Mouse (Mus musculus): Measurements from ENCODE around the gene Kdelr1. TPM values are rescaled to one million over a fixed set of nuclear protein-coding genes. Genes with fewer than 3 reads are reported as not detected.

The Kdelr1 gene
- polyA plus RNA-seq, 1 experiment from 2014 or later, result 150 TPM

- Histone ChIP-seq H3K4me3 (ENCODE audit: low read depth, low read length) (peak overlapping the region; percentile 60), H3K9me3 (ENCODE audit: control insufficient read depth, low read depth, low read length) (no peaks in the 10 kb centered on the region), H3K4me1 (ENCODE audit: control insufficient read depth, insufficient read depth, low read length) (peaks cover 32% of the 10 kb centered on the region; the same call in 1 of the 2 replicates), H3K4me2 (replicated peaks; ENCODE audit: low read depth, low read length) (peak overlapping the region; percentile 69), H3K36me3 (ENCODE audit: control insufficient read depth, insufficient read depth, low read length) (no peaks in the 10 kb centered on the region), H3K9ac (replicated peaks; ENCODE audit: low read depth, low read length) (peak overlapping the region; percentile 84), H3K27ac (ENCODE audit: low read length) (peak overlapping the region; percentile 44; the same call in 1 of the 2 replicates), H3K27me3 (ENCODE audit: control insufficient read depth, insufficient read depth, low read length) (0 out of 2 replicates have a peak, but pooled peaks cover 11% of the 10 kb centered on the region)
- peak; percentile 78 for ATAC-seq (ENCODE audit: insufficient number of reproducible peaks, insufficient read depth, low FRiP score, low read depth)
- WGBS, result under 1% methylated on average over 117 of the region's 117 CpGs
Observed at GRCm38 (mm10) chr7:45865925-45866910, 6.4 kb upstream of the Kdelr1 start.

- no peaks in the 10 kb centered on the region for H3K9me3 ChIP-seq (ENCODE audit: control insufficient read depth, low read depth, low read length)
- no peak overlapping the region for H3K4me2 ChIP-seq (replicated peaks; ENCODE audit: low read depth, low read length)
- no peak overlapping the region for H3K4me3 ChIP-seq (ENCODE audit: low read depth, low read length)
- no peak overlapping the region for H3K9ac ChIP-seq (replicated peaks; ENCODE audit: low read depth, low read length)
- H3K4me1 ChIP-seq (ENCODE audit: control insufficient read depth, insufficient read depth, low read length), result peaks cover 32% of the 10 kb centered on the region; the same call in 1 of the 2 replicates
- WGBS, result 28% methylated on average over 2 of the region's 2 CpGs
- ATAC-seq (ENCODE audit: insufficient number of reproducible peaks, insufficient read depth, low FRiP score, low read depth), result no peak
- H3K27me3 ChIP-seq (ENCODE audit: control insufficient read depth, insufficient read depth, low read length), result 0 out of 2 replicates have a peak, but pooled peaks cover 12% of the 10 kb centered on the region
- no peak overlapping the region for H3K27ac ChIP-seq (ENCODE audit: low read length)
- no peaks in the 10 kb centered on the region for H3K36me3 ChIP-seq (ENCODE audit: control insufficient read depth, insufficient read depth, low read length)
Observed at GRCm38 (mm10) chr7:45867871-45868270, 4.7 kb upstream of the Kdelr1 start.

- Histone ChIP-seq H3K36me3 (ENCODE audit: control insufficient read depth, insufficient read depth, low read length) (no peaks in the 10 kb centered on the region), H3K9me3 (ENCODE audit: control insufficient read depth, low read depth, low read length) (no peaks in the 10 kb centered on the region), H3K4me1 (ENCODE audit: control insufficient read depth, insufficient read depth, low read length) (peaks cover 39% of the 10 kb centered on the region; the same call in 1 of the 2 replicates), H3K4me2 (replicated peaks; ENCODE audit: low read depth, low read length) (peak overlapping the region; percentile 43), H3K27me3 (ENCODE audit: control insufficient read depth, insufficient read depth, low read length) (0 out of 2 replicates have a peak, but pooled peaks cover 12% of the 10 kb centered on the region), H3K27ac (ENCODE audit: low read length) (no peak overlapping the region), H3K4me3 (ENCODE audit: low read depth, low read length) (no peak overlapping the region), H3K9ac (replicated peaks; ENCODE audit: low read depth, low read length) (0 out of 2 replicates have a peak overlapping the region, but pooled peaks have one; percentile 14)
- ATAC-seq (ENCODE audit: insufficient number of reproducible peaks, insufficient read depth, low FRiP score, low read depth), result no peak
- 21% methylated on average over 8 of the region's 8 CpGs for WGBS
Observed at GRCm38 (mm10) chr7:45869107-45869670, 3.4 kb upstream of the Kdelr1 start.

GRCm38 (mm10) chr7:45869787-45870186, 2.8 kb upstream of the Kdelr1 start:
- no peak overlapping the region for H3K27ac ChIP-seq (ENCODE audit: low read length)
- H3K4me1 ChIP-seq (ENCODE audit: control insufficient read depth, insufficient read depth, low read length), result peaks cover 45% of the 10 kb centered on the region; the same call in 1 of the 2 replicates
- ATAC-seq (ENCODE audit: insufficient number of reproducible peaks, insufficient read depth, low FRiP score, low read depth), result no peak
- peak overlapping the region; percentile 14; the same call in 1 of the 2 replicates for H3K9ac ChIP-seq (replicated peaks; ENCODE audit: low read depth, low read length)
- peak overlapping the region; percentile 9; the same call in 1 of the 2 replicates for H3K4me3 ChIP-seq (ENCODE audit: low read depth, low read length)
- H3K36me3 ChIP-seq (ENCODE audit: control insufficient read depth, insufficient read depth, low read length), result peaks cover 4% of the 10 kb centered on the region
- 4% methylated on average over 14 of the region's 14 CpGs for WGBS
- 0 out of 2 replicates have a peak, but pooled peaks cover 12% of the 10 kb centered on the region for H3K27me3 ChIP-seq (ENCODE audit: control insufficient read depth, insufficient read depth, low read length)
- H3K9me3 ChIP-seq (ENCODE audit: control insufficient read depth, low read depth, low read length), result no peaks in the 10 kb centered on the region
- H3K4me2 ChIP-seq (replicated peaks; ENCODE audit: low read depth, low read length), result peak overlapping the region; percentile 43

GRCm38 (mm10) chr7:45870282-45871058, 2.1 kb upstream of the Kdelr1 start:
- peak overlapping the region; percentile 28; the same call in 1 of the 2 replicates for H3K9ac ChIP-seq (replicated peaks; ENCODE audit: low read depth, low read length)
- ATAC-seq (ENCODE audit: insufficient number of reproducible peaks, insufficient read depth, low FRiP score, low read depth), result no peak
- H3K27me3 ChIP-seq (ENCODE audit: control insufficient read depth, insufficient read depth, low read length), result 0 out of 2 replicates have a peak, but pooled peaks cover 12% of the 10 kb centered on the region
- peaks cover 10% of the 10 kb centered on the region for H3K36me3 ChIP-seq (ENCODE audit: control insufficient read depth, insufficient read depth, low read length)
- peak overlapping the region; percentile 43 for H3K4me2 ChIP-seq (replicated peaks; ENCODE audit: low read depth, low read length)
- peaks cover 47% of the 10 kb centered on the region; the same call in 1 of the 2 replicates for H3K4me1 ChIP-seq (ENCODE audit: control insufficient read depth, insufficient read depth, low read length)
- H3K27ac ChIP-seq (ENCODE audit: low read length), result no peak overlapping the region
- peak overlapping the region; percentile 23 for H3K4me3 ChIP-seq (ENCODE audit: low read depth, low read length)
- 1% methylated on average over 30 of the region's 30 CpGs for WGBS
- no peaks in the 10 kb centered on the region for H3K9me3 ChIP-seq (ENCODE audit: control insufficient read depth, low read depth, low read length)

GRCm38 (mm10) chr7:45873061-45873947, 732 bp downstream of the Kdelr1 start:
- Histone ChIP-seq H3K4me3 (ENCODE audit: low read depth, low read length) (peak overlapping the region; percentile 76), H3K9ac (replicated peaks; ENCODE audit: low read depth, low read length) (peak overlapping the region; percentile 90), H3K27ac (ENCODE audit: low read length) (peak overlapping the region; percentile 93), H3K4me1 (ENCODE audit: control insufficient read depth, insufficient read depth, low read length) (peaks cover 35% of the 10 kb centered on the region; the same call in 1 of the 2 replicates), H3K4me2 (replicated peaks; ENCODE audit: low read depth, low read length) (peak overlapping the region; percentile 89), H3K27me3 (ENCODE audit: control insufficient read depth, insufficient read depth, low read length) (0 out of 2 replicates have a peak, but pooled peaks cover 9% of the 10 kb centered on the region), H3K9me3 (ENCODE audit: control insufficient read depth, low read depth, low read length) (no peaks in the 10 kb centered on the region), H3K36me3 (ENCODE audit: control insufficient read depth, insufficient read depth, low read length) (peaks cover 35% of the 10 kb centered on the region)
- peak; percentile 43 for ATAC-seq (ENCODE audit: insufficient number of reproducible peaks, insufficient read depth, low FRiP score, low read depth)
- 1% methylated on average over 28 of the region's 28 CpGs for WGBS

GRCm38 (mm10) chr7:45876895-45877294, 4.3 kb downstream of the Kdelr1 start:
- no peak for ATAC-seq (ENCODE audit: insufficient number of reproducible peaks, insufficient read depth, low FRiP score, low read depth)
- Histone ChIP-seq H3K36me3 (ENCODE audit: control insufficient read depth, insufficient read depth, low read length) (peaks cover 61% of the 10 kb centered on the region), H3K27me3 (ENCODE audit: control insufficient read depth, insufficient read depth, low read length) (no peaks in the 10 kb centered on the region), H3K27ac (ENCODE audit: low read length) (no peak overlapping the region), H3K4me2 (replicated peaks; ENCODE audit: low read depth, low read length) (no peak overlapping the region), H3K9ac (replicated peaks; ENCODE audit: low read depth, low read length) (no peak overlapping the region), H3K9me3 (ENCODE audit: control insufficient read depth, low read depth, low read length) (no peaks in the 10 kb centered on the region), H3K4me1 (ENCODE audit: control insufficient read depth, insufficient read depth, low read length) (peaks cover 15% of the 10 kb centered on the region; the same call in 1 of the 2 replicates), H3K4me3 (ENCODE audit: low read depth, low read length) (no peak overlapping the region)
- 94% methylated on average over 7 of the region's 7 CpGs for WGBS
